Comparison of ENCODE assay signal across 20 mouse cellular contexts in the genomic region with DNA sequence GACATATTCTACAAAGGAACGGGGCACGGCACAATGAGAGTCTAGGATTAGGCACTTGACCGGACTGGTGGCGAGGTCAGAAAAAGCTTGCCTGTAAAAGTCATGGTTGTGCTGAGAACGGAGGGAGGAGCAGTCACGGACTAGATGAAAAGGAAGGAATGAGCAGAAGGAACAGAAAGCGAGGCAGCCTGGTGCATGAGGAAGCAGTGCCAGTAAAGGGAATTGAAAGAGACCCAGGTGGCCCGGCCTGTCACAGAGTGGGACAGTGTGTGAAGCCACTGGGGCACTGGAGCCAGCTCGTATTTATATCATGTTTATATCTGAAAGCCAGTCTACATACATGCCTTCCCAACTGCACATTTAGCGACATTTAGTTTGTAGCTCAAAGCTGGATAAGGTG. TPM values are rescaled to one million over a fixed set of nuclear protein-coding genes. Genes with fewer than 3 reads are reported as not detected.
A peak's percentile ranks its signal among the peaks of the same experiment; 100 is the strongest.
DNase-seq lines count a peak whose midpoint lies in the region; ATAC-seq and TF ChIP-seq lines count a peak whose summit lies in the region.
"Had no signal": no experiment of that assay in that cellular context is flagged by ENCODE, and none has a peak within 500 bp of the region (broad histone marks: within the 10 kb centered on the region; RNA-seq: fewer than 3 reads in every experiment).

No protein-coding gene starts in this region.

- H3K36me3 ChIP-seq in thymus, adult 2 months (ENCODE audit: control insufficient read depth, insufficient read depth, low read length): no peaks in the 10 kb centered on the region
- H3K36me3 ChIP-seq in MEL (ENCODE audit: control insufficient read depth in 1 of 2, insufficient read depth in 2 of 2, low read length in 2 of 2): peaks cover 0 to 55% of the 10 kb centered on the region in 2 experiments; a peak in 2 of 4 replicates
- H3K36me3 ChIP-seq: forebrain, embryonic 10.5 days; G1E; heart, embryonic 12.5 days; hindbrain, embryonic 13.5 days; limb, embryonic 13.5 days had no signal

- H3K9me3 ChIP-seq in MEL (replicated peaks; ENCODE audit: insufficient read depth, low read length): no peaks in the 10 kb centered on the region
- H3K9me3 ChIP-seq: forebrain, embryonic 10.5 days; G1E; heart, embryonic 12.5 days; hindbrain, embryonic 13.5 days; limb, embryonic 13.5 days had no signal

- TF ChIP-seq RAD21 in MEL (IDR thresholded peaks at IDR 0.05; ENCODE audit: low read depth, low read length): no peak

- no peak for DNase-seq in thymus, adult 2 months
- DNase-seq in thymus, postnatal 10 days (ENCODE audit: low spot score in 2 of 2): no peak
- DNase-seq in MEL (ENCODE audit: low read depth, low spot score): no peak
- peak; percentile 60 to 70 for DNase-seq in spleen, postnatal 36 days (ENCODE audit: low spot score in 2 of 2)
- DNase-seq in neural tube, embryonic 10.5 days (ENCODE audit: extremely low spot score, low spot score): no peak
- no peak for DNase-seq in lung, postnatal 36 days
- DNase-seq: adrenal gland, postnatal 25 days; cerebellum, adult 2 months; cerebellum, postnatal 36 days; forebrain, postnatal 0 days; heart, adult 11 months; kidney, postnatal 4 days; lung, postnatal 10 days had no signal

- TF ChIP-seq CTCF in thymus, adult 2 months (IDR thresholded peaks at IDR 0.05; ENCODE audit: borderline replicate concordance, control insufficient read depth, extremely low read depth, insufficient read depth, low read length, poor library complexity): no peak
- no peak for TF ChIP-seq CTCF in MEL (IDR thresholded peaks at IDR 0.05 in 2 of 3, conservative IDR thresholded peaks at IDR 0.05 in 1 of 3; ENCODE audit: control insufficient read depth in 1 of 3, insufficient read depth in 1 of 3, low read depth in 2 of 3, low read length in 3 of 3, poor library complexity in 1 of 3, severe bottlenecking in 1 of 3)

- H3K4me3 ChIP-seq in thymus, adult 2 months (ENCODE audit: control insufficient read depth, insufficient read depth, low read length): no peak overlapping the region
- H3K4me3 ChIP-seq in MEL (ENCODE audit: control insufficient read depth in 1 of 2, insufficient read depth in 1 of 2, low read depth in 2 of 2, low read length in 2 of 2): no peak overlapping the region
- H3K4me3 ChIP-seq: forebrain, embryonic 10.5 days; heart, embryonic 12.5 days; hindbrain, embryonic 13.5 days; limb, embryonic 13.5 days had no signal

- H3K9ac ChIP-seq in MEL (ENCODE audit: control insufficient read depth, low read depth, low read length, poor library complexity, severe bottlenecking): no peak overlapping the region
- H3K9ac ChIP-seq: forebrain, postnatal 0 days; heart, embryonic 12.5 days; hindbrain, embryonic 13.5 days; limb, embryonic 13.5 days had no signal

- WGBS in thymus, adult 2 months: 61% methylated on average over 10 of the region's 10 CpGs

- no peak for TF ChIP-seq POLR2A in thymus, adult 2 months (IDR thresholded peaks at IDR 0.05; ENCODE audit: control insufficient read depth, extremely low read depth, insufficient read depth, low read length, poor library complexity)
- no peak for TF ChIP-seq POLR2A in MEL (IDR thresholded peaks at IDR 0.05; ENCODE audit: control insufficient read depth in 1 of 2, insufficient read depth in 1 of 2, low read depth in 1 of 2, low read length in 2 of 2, poor library complexity in 1 of 2)

- H3K79me2 ChIP-seq in MEL (ENCODE audit: control insufficient read depth, insufficient read depth, low read length, poor library complexity): peaks cover 2% of the 10 kb centered on the region; the same call in 1 of the 2 replicates

- peaks cover 47% of the 10 kb centered on the region for H3K4me1 ChIP-seq in thymus, adult 2 months (replicated peaks; ENCODE audit: control insufficient read depth, insufficient read depth, low read length)
- H3K4me1 ChIP-seq in MEL (ENCODE audit: control insufficient read depth in 1 of 2, insufficient read depth in 2 of 2, low read length in 2 of 2): peaks cover 42 to 58% of the 10 kb centered on the region in 2 experiments

- H3K27ac ChIP-seq in thymus, adult 2 months (ENCODE audit: control insufficient read depth, insufficient read depth, low read length): peak overlapping the region; percentile 52; the same call in 1 of the 2 replicates
- H3K27ac ChIP-seq in MEL (ENCODE audit: control insufficient read depth, low read depth, low read length): peak overlapping the region; percentile 74; the same call in 1 of the 2 replicates
- H3K27ac ChIP-seq: forebrain, embryonic 10.5 days; hindbrain, embryonic 13.5 days; limb, embryonic 13.5 days had no signal

- ATAC-seq in granulocyte monocyte progenitor cell, adult 5-6 weeks (replicated peaks; ENCODE audit: poor library complexity, severe bottlenecking): peak; percentile 84
- ATAC-seq: CD4-positive, CD25-positive, alpha-beta regulatory T cell, adult 4 months; forebrain, postnatal 0 days had no signal

- no peaks in the 10 kb centered on the region for H3K27me3 ChIP-seq in thymus, adult 2 months (ENCODE audit: control insufficient read depth, insufficient read depth, low read length)
- no peaks in the 10 kb centered on the region for H3K27me3 ChIP-seq in MEL (ENCODE audit: control insufficient read depth in 1 of 2, insufficient read depth in 2 of 2, low read length in 2 of 2)
- H3K27me3 ChIP-seq: heart, embryonic 12.5 days had no signal

- no peak for TF ChIP-seq EP300 in MEL (IDR thresholded peaks at IDR 0.05; ENCODE audit: low read depth in 1 of 2, low read length in 2 of 2)

TF ChIP-seq in MEL, 35 proteins besides CTCF, POLR2A, EP300 and RAD21:
- no peak for TF ChIP-seq BHLHE40 (IDR thresholded peaks at IDR 0.05; ENCODE audit: borderline replicate concordance, low read depth, low read length)
- no peak for TF ChIP-seq NRF1 (IDR thresholded peaks at IDR 0.05; ENCODE audit: insufficient read depth, low read depth, low read length, poor library complexity, severe bottlenecking)
- TF ChIP-seq CHD1 (IDR thresholded peaks at IDR 0.05; ENCODE audit: low read depth, low read length): no peak
- TF ChIP-seq USF2 (IDR thresholded peaks at IDR 0.05; ENCODE audit: borderline replicate concordance in 1 of 2, insufficient read depth in 1 of 2, low read depth in 1 of 2, low read length in 2 of 2): no peak
- no peak for TF ChIP-seq POLR2AphosphoS5 (IDR thresholded peaks at IDR 0.05; ENCODE audit: borderline replicate concordance, low read depth, low read length)
- TF ChIP-seq ZNF384 (IDR thresholded peaks at IDR 0.05; ENCODE audit: low read depth, low read length): no peak

RNA-seq across cellular contexts. Expression of a gene that starts 31.7 kb away (rescaled TPM):
- 318 and 334 TPM in 2 replicates for polyA plus RNA-seq in thymus, adult 2 months (2012; rRNA removed)
- 125 and 133 TPM in 2 replicates for total RNA-seq in MEL (2012; rRNA removed)
- 100 to 1,000 TPM; 155 to 245 TPM for polyA plus RNA-seq in MEL (2012; ENCODE audit: insufficient read depth in 1 of 2, insufficient read length in 2 of 2, low read depth in 1 of 2, low replicate concordance in 2 of 2, missing spikeins in 1 of 2)
- 711 and 754 TPM in 2 replicates for total RNA-seq in granulocyte monocyte progenitor cell, adult 5-6 weeks (2014; fragmentation: Nextera tagmentation)
- 604 and 618 TPM in 2 replicates for total RNA-seq in granulocyte monocyte progenitor cell, adult 5-6 weeks (2017)

Comparison
In these comparisons a context has a peak if more than half of its experiments do, and no peak if none do; other contexts are left out.
1. DNase-seq: peak in spleen, postnatal 36 days (2 of 2); none in thymus, adult 2 months (single experiment), thymus, postnatal 10 days (0 of 2), MEL (single experiment), neural tube, embryonic 10.5 days (single experiment) and lung, postnatal 36 days (single experiment).